Mouse (Mus musculus) 416B (cell line): ENCODE data around the gene Hnrnpf.
A peak's percentile ranks its signal among the peaks of the same experiment; 100 is the strongest.

Source experiments
- DNase-seq: peaks from one replicate; pipeline ENCODE4 v3.0.0; 2011; ENCODE audit warnings: low read depth

Hnrnpf gene

DNA sequence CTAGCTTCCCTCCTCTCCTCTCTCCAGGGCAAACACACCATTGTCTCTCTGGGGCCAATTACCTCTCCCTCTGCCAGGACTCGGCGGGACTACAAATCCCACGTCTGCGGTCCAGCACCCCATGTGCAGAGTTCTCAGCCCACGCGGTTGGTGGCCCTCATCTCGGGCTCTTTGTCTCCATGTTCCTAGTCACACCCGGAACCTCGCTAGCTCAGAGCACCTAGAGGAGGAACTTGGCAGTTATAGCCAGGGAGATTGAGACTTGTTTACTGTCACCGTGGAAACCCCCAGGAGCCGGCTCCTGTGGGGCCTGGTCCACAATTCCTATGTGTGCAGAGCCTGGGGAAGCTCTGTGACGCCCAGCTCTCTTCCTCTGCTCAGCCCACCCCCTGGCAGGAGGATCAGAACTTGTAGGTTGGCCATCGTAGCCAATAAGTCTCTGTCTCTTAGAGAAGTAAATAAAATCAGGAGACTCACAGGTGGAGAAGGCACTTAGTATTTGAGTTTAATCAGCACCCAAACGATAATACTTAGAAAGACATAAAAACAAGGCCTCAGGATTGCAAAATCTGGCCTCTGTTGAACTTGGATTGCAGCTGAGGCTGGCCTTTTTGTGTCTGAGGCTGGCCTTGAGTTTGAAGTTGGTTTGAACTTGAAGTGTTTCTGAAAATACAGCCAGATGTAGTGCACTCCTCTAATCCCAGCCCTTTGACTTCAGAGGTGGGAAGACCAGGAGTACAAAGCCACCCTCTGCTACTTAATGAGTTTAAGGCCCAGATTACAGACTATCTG lies 8.6 kb upstream of the Hnrnpf start:
- no peak for DNase-seq

DNA sequence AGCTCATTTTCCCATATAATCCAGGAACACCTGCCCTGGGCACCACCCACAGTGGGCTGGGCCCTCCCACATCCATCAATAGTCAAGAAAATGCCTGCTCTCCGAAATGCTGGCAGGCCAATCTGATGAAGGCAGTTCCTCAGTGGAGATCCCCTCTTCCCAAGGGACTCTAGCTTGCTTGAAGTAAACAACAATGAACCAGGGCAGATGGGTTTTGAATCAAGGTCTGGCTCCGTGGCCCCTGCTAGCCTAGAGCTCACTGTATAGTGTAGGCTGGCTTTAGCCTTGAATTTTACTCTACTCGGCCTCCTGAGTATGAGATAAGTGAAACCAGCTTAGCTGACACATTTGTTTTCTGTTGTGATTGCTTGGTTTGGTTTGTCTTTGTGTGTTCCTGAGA lies 7.7 kb upstream of the Hnrnpf start:
- no peak for DNase-seq

DNA sequence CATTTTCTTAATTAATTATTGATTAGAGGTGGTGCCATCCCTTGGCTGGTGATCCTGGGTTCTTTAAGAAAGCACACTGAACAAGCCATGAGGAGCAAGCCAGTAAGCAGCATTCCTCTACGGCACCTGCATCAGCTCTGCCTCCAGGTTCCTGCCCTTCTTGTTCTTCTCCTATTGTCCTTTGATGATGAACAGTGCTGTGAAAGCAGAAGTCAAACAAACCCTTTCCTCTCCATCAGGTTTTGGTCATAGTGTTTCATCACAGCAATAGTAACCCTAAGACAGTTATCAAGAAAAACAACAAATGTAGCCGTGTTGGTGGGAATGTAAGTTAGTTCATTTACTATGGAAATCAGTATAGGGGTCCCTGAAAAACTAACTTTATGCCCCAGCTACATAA lies 6.7 kb upstream of the Hnrnpf start:
- DNase-seq = no peak

DNA sequence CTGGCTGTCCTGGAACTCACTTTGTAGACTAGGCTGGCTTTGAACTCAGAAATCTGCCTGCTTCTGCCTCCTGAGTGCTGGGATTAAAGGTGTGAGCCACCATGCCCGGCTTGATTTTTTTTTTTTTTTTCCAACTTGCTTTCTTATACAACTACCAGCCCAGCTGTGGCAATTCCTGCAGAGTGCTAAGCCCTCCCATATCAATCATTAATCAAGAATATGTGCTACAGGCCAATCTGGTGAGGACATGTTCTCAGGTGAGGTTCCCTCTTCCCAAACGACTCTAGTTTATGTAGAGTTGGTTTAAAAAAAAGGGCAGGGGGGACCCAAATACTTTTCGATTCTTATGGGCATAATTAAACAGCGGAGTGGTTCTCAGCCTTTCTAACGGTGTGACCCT lies 2.3 kb upstream of the Hnrnpf start:
- no peak for DNase-seq

DNA sequence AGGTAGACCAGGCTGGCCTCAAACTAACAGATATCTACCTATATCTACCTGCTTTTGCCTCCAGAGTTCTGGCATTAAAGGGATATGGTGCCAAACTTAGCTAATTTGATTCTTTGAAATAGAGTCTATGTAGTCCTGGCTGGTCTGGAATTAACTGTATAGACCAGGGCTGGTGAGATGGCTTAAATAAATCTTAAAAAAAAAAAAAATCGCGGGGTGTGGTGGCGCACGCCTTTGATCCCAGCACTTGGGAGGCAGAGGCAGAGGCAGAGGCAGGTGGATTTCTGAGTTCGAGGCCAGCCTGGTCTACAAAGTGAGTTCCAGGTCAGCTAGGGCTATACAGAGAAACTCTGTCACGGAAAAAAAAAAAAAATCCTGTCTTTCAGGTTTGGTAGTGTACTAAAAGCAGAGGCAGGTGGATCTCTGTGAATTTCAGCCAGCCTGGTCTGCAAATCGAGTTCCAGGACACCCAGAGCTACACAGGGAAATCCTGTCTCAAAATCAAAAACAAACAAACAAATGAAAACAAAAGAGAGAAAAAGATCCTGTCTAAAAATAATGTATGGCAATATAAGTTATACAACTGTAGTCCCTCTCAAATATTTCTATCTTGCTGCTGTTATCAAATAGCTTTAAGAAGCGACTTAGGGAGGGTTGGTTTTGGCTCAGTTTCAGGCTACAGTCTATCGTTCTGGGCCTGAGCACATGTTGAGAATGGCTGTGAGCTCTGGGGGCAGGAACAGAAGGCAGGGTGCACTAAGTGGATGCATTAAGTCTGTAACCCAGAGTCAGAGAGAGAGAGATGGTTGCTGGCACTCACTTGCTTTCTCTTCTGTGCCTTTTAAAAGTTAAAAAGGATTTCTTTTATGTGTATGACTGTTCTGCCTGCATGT lies 1.6 kb downstream of the Hnrnpf start:
- no peak for DNase-seq

DNA sequence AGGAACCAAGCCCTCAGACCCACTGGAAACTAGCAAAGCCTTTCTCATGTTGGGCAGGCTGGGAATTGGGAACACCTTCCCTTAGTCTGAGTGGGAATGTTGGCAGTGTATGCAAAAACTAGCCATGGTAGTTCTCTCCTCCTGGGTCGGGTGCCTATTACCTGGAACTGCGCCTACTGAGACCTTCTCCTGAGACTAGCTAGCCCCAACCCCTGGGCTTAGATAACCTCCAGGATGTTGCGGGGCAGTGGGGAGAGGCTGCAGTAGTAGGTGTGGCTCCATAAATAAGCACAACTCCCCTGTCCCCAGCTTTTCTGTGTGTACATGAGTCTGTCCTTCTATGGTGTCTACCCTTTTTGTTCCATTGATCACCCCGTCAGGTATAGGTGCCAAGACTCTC lies 2.4 kb downstream of the Hnrnpf start:
- no peak for DNase-seq

DNA sequence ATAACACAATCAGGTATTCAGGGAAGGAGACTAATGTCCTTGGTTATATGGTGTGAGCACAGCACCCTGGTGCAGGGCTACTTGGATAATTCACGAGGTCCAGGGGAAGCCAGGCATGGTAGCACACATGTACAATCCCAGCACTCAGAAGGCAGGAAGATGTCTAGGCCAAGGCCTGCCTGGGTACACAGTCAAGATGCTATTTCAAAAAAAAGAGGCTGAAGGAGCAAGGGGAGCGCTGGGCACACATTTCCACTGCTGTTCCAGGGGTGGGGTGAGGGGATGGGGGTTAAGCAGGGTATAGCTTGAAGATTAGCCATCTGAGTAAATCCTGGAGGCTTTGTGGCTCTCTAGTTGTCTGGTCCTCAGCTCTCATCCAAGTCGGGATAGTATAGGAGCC lies 3.7 kb downstream of the Hnrnpf start:
- no peak for DNase-seq

DNA sequence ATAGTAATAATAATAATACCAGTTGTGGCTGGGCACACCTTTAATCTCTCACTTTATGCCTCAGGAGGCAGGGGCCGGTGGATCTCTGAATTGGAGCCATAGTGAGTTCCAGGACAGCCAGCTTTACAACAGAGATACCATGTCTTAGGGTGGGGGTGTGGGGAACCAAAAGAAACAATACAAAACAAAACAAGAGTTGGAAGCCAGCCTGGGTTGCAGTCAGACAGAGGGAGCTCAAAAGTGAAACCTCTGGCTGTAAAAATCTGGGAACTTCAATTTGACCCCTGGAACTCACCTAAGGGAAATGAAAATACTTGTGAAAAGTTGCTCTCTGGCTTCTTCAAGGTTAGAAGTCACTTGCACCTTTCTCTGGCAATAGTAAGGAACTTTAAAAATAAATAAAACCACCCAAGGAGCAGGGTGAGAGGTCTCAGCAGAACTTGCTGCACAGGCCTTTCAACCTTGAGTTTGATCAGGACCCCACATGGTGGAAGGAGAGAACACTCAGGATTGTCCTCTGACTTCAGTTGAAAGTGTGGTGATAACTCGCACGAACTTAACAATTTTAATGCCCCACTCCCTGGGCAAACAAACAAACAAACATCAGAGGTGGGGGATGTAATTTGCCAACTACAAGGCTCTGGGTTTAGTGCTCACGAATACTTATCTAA lies 5.3 kb downstream of the Hnrnpf start:
- peak; percentile 65 for DNase-seq

DNA sequence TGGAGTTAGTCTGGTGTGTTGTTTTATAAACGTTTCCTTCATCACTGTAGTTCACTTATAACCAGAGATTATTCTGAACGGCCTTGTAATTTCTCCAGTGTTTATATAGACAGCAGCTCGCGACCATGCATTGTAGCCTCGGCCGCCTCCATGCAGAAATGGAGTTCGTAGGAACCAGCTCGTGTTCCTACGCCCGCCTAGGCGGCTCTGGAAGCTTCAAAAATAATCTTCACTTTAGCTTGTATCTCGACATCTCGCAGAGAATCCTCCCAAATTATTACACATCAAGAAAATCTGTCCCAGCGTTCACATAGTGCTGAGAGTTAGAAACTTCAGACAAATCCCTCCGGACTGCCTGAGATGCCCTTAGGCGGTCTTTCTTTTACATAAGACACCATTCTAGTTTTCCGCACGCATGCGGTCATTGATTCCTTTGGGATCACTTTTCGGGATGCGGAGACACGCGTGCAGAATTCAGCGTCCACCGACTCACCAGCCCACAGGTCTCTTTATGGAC lies 5.9 kb downstream of the Hnrnpf start:
- peak; percentile 78 for DNase-seq

DNA sequence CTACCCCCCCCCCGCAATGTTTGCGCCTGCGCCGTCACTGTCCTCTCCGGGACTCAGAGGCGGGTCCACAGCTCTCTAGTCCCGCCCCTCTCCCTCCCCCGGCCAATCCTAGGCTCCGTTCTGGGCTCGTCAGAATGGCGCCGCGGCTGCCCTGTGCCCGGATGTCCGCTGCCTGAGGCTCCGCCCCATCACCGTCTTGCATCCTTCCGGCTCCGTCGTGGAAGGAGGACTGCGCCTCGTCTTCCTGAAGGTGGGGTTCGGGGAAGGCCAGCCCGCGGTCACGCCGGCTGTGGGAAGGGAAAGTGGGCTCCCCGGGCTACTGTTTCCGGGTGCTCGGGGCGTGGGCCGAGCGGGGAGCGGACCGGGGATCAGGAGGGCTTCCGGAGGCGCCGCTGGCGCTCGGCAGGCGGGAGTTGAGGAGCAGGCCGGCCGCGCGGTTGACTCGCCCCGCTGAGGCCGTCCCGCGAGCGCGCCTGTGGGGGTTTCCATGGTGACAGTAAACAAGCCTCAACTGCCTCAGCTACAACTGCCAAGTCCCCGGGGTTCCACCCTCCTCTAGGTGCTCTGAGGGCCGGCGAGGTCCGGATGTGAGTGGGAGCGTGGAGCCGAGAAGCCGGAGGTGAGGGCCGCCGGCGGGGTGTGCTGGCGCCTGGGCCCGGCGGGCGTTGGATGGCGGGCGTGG lies 6.6 kb downstream of the Hnrnpf start:
- peak; percentile 98 for DNase-seq

DNA sequence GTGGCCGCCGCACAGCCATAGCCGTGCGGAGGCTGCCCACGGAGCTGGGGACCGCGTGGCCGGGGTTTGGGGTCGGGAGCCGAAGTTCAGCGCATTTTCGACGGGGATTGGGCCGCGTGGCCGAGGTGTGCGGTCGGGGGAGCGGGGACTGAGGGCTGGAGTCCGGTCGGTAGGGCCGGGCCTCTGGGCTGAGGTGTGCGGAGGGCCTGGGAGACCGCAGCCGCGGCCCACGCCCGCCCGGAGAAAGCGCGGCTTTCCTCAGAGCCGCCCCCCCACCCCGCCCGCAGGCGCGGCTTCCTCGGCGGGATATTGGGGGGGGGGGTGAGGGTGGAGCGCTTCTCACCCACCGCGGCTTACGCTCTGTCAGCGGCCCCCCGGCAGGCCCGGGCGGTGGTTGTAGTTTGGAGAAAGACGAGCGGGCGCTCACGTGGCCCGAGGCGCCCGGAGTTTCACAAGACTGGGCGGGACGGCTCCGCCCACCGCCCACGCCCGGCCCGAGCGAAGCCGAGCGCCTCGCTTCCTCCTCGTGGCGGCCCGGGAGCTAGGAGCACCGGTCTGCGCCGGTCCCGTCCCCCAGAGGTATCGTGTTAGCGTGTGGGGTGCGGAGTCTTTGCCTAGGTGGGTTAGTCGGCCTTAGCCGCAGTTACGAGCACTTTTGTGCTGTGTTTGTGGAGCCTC lies 7.3 kb downstream of the Hnrnpf start:
- DNase-seq = peak; percentile 94

DNA sequence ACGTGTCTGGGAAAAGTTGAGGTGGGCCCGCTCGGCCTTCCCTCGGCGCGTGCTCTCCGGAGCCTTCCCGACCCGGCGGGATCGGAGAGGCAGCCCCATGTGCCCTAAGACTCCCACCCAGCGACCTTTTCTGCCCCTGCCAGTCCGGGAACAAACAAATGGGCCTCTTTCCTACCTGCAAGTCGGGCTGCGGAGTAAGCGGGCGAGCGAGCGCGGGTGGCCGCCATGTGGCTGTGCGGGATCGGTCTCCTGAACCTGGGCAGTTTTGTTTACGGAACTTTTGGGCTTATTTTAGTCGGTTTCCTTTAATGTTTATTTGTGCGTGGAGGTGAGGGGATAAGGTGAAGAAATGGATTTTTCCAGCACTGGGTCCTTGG lies 7.8 kb downstream of the Hnrnpf start:
- no peak for DNase-seq

DNA sequence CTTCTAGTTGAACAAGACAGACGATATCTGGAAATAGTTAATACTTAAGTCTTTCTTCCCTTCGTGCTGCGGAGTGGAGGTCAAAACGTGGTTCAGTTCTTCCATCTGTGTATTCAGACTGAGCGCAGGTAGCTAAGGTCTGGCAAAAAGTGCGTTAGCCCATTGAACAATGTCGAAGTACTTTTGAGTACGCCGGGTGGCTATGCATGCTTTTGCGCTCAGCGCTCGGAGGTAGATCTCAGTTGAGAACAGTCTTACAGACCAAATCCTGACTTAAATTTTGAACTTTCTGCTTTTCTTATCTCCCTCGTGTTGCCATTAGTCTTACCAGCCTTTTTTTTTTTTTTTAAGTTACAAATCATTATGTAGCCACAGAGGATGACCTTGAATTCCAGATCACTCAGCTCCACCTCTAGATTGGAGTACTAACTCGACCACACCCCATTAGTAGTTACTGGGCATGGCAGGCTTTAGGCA lies 8.3 kb downstream of the Hnrnpf start:
- DNase-seq = peak; percentile 74

DNA sequence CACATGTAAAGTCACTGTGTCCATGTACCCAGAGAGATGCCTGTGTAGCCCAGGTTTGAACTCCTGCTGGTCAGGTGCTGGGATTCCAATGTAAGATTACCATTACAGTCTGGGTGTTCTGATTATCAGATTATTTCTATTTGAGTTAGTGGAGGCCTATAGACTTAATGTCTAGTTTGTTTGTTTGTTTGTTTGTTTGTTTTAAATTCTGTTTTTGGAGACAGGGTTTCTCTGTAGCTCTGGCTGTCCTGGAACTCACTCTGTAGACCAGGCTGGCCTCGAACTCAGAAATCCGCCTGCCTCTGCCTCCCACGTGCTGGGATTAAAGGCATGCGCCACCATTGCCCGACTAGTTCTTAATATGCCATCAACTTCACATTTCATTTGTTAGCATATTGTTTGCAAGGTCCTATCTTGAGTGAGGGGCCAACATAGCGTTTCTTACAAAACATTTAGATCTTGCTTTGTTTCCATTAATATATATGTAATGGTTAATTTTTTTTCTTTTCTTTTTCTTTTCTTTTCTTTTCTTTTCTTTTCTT lies 10.1 kb downstream of the Hnrnpf start:
- no peak for DNase-seq

DNA sequence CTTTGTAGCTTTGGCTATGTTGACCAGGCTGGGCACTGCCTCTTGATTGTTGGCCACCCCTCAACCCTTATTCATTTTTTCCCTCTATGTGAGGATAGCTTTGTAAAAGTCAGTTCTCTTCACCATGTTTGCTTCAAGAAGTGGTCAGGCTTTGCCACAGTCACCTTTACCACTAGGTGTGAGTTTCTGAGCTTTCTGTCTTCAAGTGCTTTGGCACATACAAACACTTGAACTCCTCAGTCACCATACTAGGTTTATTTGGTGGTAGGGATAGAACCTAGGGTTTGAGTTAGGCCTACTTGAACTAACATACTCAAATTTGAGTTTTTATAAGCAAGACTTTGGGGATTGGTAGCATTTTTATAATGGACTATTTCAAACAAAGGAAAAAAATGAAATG lies 14.4 kb downstream of the Hnrnpf start:
- DNase-seq = no peak

DNA sequence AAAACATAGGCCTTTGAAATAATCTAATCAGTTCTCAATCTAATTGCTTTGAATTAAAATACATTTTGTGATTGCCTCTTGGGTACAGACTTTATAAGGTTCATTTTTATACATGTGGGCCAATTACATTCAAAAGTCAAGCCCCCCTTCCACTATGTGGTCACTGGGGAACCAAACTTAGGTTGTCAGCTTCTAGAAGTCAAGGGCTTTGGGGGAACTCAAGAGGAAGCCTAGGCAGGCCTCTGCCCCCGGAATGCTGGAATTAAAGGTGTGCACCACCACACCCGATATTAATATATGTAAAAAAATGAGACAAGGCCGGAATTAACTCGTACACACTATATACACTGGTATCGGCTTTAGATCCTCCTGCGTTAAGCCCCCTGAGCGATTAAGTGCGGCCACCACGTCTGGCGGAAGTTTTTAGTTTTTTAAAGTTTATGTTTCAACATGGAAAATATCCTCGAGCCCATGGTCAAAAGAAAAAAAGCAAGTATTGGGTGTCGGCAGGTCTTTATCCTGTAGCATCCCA lies 16.1 kb downstream of the Hnrnpf start:
- no peak for DNase-seq

DNA sequence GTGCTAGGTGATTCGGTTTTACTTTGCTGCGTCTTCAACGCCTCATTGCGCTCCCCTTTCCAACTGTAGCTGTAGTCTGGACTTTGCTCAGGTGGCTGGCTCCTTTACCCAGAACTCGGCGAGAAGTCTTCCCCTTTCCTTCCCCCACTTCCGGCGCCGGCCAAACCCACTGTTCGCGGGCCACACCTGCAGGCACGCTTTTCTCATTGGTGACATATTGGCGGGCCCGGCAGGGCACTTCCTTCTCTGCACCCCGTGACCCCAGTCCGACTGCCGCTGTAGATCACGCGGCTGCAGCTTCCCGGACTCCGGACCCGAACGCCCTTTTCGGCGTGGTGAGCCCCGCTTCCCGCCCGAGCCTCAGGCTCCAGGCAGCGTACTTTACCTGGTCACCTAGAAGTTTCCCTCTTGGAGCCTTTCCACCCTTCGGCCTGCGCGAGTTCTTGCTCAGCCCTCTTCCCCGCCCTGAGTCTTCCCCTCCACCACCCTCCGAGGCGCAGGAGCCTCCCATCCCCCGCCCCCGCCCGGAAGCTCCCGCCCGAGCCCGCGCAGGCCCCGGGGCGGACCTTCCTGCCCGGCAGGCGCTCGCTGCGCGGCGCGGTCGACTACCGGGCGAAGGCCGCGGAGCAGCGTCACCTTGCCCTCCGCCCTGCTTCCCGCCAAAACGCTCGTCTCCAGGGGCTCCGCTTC lies 16.8 kb downstream of the Hnrnpf start:
- DNase-seq = peak; percentile 91

DNA sequence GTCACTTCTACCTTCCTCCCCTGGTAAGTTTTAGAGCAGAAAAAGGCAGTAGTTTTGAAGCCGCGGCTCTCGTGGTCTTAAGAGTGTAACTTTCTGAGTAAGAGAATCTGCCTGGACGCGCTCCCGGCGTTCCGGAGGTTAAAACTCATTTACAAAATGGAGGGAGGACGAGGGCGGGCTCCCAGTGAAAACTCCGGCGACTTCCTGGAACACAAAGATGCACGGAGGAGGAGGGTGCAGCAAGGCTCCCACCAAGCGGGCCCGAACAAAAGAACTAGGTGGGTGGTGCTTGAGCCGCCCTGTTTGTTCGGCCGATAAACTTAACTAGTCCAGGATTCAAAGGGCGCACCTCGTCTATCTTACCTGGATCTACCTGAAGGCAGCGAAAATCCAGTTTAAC lies 17.5 kb downstream of the Hnrnpf start:
- DNase-seq = peak; percentile 78

DNA sequence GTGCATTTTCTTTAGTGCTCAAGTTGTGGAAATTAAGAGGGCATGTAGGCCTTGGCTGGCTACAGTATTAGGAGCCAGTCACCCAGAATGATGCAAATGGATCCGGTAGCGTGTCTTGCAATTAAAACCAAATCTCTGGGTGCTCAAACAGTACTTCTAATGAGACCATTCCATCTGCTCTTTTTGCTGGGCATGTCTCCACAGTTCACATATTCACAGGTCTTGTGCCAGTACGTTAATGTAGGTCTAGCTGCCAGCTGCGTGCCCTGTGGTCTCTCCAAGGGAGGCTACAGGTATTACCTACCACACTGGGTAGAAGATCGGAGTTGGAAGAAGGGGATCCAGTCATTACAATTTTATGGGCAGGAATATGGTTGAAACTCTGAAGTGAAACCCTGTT lies 17.9 kb downstream of the Hnrnpf start:
- no peak for DNase-seq
